Mouse (Mus musculus) brain, embryonic 14.5 days (tissue): ENCODE measurements around the gene Fkbp10.

Experiments used
- CTCF ChIP-seq: fragments of 200-500 bp; IDR thresholded peaks from 2 replicates; pipeline ENCODE4 v1.5.1; 2012; ENCODE audit warnings: inconsistent platforms, mild to moderate bottlenecking, moderate library complexity, borderline replicate concordance; ENCODE audit not compliant: insufficient read depth, insufficient read length; ENCODE audit errors: extremely low read depth
- POLR2A ChIP-seq: fragments of 200-500 bp; IDR thresholded peaks from 2 replicates; pipeline ENCODE4 v1.6.1; 2012; ENCODE audit warnings: mild to moderate bottlenecking, inconsistent platforms, borderline replicate concordance; ENCODE audit not compliant: poor library complexity, insufficient read depth, insufficient read length, severe bottlenecking; ENCODE audit errors: extremely low read depth

- TF ChIP-seq CTCF (no peak), POLR2A (no peak)
Observed at GRCm38 (mm10) chr11:100409686-100410085, 5.8 kb upstream of the Fkbp10 start.
